Mouse (Mus musculus): ENCODE data around the gene Cmc2. TPM values are rescaled to one million over a fixed set of nuclear protein-coding genes. Genes with fewer than 3 reads are reported as not detected.

The Cmc2 gene
- polyA plus RNA-seq (2014; fragmentation: Illumina TruSeq; extraction: RNeasy Lipid Tissue Mini Kit (QIAGEN cat#74804); ENCODE audit: low read depth, low replicate concordance), result 17.0 TPM

GRCm38 (mm10) chr8:116921337-116922059 is at the start of gene Cmc2, which contains the start of gene Cenpn:
Gene Cmc2, minus strand, starts transcription at chr8:116921455.
Gene Cenpn, plus strand, starts transcription at chr8:116921730.

DNA sequence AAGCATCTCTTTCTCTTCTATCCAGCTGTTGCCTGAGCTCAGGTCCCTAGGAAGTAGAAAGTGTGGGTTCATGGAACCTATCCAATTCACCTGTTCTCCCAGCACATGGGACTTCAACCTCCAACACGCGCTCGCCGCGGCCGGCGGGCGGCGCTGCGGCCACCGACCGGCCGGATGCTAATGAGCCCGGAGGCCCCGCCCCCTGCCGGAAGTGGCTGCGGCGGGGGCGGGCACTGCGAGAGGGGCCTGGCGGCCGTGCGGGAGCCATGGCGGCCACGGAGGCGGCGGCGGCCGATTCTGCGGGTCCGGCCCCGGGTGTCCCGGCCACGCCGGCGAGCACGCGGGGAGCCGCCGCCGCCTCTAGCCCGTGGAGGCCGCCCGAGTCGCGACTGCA is 21.9 kb upstream of the Cmc2 start, which contains the start of gene Atmin:
TSS of gene Atmin (plus strand) at position 233 of the 394 bp plus-strand sequence.

Other genes starting within 250 kb of the Cmc2 start
- gene Cdyl2, start 188.5 kb downstream of the Cmc2 start, polyA plus RNA-seq (2014; fragmentation: Illumina TruSeq; extraction: RNeasy Lipid Tissue Mini Kit (QIAGEN cat#74804); ENCODE audit: low read depth, low replicate concordance), result 0.29 TPM
- 4.4 TPM for gene Cenpn, start 275 bp upstream of the Cmc2 start, polyA plus RNA-seq (2014; fragmentation: Illumina TruSeq; extraction: RNeasy Lipid Tissue Mini Kit (QIAGEN cat#74804); ENCODE audit: low read depth, low replicate concordance)
- gene Atmin, start 21.9 kb upstream of the Cmc2 start, polyA plus RNA-seq (2014; fragmentation: Illumina TruSeq; extraction: RNeasy Lipid Tissue Mini Kit (QIAGEN cat#74804); ENCODE audit: low read depth, low replicate concordance), result 13.3 TPM
- gene 1700030J22Rik, start 57.5 kb upstream of the Cmc2 start, polyA plus RNA-seq (2014; fragmentation: Illumina TruSeq; extraction: RNeasy Lipid Tissue Mini Kit (QIAGEN cat#74804); ENCODE audit: low read depth, low replicate concordance), result 1.5 TPM
- gene Gcsh, start 72.1 kb upstream of the Cmc2 start, polyA plus RNA-seq (2014; fragmentation: Illumina TruSeq; extraction: RNeasy Lipid Tissue Mini Kit (QIAGEN cat#74804); ENCODE audit: low read depth, low replicate concordance), result 232 TPM
- not detected for gene Pkd1l2, start 161.0 kb upstream of the Cmc2 start, polyA plus RNA-seq (2014; fragmentation: Illumina TruSeq; extraction: RNeasy Lipid Tissue Mini Kit (QIAGEN cat#74804); ENCODE audit: low read depth, low replicate concordance)
- gene Bco1, start 174.4 kb upstream of the Cmc2 start, polyA plus RNA-seq (2014; fragmentation: Illumina TruSeq; extraction: RNeasy Lipid Tissue Mini Kit (QIAGEN cat#74804); ENCODE audit: low read depth, low replicate concordance), result not detected
- 5.0 TPM for gene Gan, start 236.7 kb upstream of the Cmc2 start, polyA plus RNA-seq (2014; fragmentation: Illumina TruSeq; extraction: RNeasy Lipid Tissue Mini Kit (QIAGEN cat#74804); ENCODE audit: low read depth, low replicate concordance)

All from adrenal gland, adult 10 weeks (tissue).